Mouse (Mus musculus): ENCODE measurements around the gene Idh2.

Idh2 gene

DNA sequence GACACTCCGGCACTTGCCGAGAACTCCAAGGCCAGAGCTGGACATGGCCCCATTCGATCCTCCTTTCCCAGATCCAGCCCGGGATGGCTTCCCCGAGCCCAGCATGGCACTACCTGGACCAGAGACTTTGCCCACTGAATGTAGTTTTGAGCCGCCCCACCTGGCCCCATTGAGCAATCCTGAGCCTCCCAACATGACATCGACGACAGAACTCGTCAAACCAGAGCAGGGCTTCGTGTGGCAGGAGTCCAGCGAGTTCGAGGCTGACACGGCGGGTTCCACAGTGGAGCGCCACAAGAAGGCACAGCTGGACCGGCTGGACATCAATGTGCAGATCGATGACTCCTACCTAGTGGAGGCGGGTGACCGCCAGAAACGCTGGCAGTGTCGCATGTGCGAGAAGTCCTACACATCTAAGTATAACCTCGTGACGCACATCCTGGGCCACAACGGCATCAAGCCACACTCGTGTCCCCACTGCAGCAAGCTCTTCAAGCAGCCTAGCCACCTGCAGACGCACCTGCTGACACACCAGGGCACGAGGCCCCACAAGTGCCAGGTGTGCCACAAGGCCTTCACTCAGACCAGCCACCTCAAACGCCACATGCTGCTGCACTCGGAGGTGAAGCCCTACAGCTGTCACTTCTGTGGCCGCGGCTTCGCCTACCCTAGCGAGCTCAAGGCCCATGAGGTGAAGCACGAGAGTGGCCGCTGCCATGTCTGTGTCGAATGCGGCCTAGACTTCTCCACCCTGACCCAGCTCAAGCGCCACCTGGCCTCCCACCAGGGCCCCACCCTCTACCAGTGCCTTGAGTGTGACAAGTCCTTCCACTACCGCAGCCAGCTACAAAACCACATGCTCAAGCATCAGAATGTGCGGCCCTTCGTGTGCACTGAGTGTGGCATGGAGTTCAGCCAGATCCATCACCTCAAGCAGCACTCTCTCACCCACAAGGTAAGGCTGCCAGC lies 33.3 kb downstream of the Idh2 start:
- DNase-seq: no peak

DNA sequence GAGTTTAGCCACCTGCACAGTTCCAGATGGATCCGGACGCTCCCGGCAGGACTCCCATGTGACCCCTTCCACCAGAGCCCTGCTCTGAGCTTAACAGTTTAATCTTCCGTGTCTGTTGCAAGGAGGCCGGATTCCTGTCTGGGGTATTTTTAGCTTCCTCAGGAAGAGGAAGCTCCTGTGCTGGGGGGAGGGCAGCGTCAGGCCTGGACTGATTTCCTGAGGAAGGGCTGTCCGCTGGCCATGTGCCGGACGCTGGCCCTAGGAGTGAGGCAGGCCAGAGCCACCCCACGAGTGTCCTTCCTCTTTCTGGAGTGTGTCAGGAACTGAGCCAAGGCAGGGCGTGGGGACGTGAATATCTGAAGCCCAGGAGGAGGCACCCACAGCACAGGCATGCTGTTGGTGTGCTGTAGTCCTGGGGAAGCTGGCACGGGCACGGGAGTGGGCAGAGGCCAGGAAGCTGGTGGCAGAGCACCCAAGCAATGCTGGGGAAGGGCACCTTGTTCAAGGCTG lies 36.3 kb downstream of the Idh2 start:
- DNase-seq: peak; percentile 92

DNA sequence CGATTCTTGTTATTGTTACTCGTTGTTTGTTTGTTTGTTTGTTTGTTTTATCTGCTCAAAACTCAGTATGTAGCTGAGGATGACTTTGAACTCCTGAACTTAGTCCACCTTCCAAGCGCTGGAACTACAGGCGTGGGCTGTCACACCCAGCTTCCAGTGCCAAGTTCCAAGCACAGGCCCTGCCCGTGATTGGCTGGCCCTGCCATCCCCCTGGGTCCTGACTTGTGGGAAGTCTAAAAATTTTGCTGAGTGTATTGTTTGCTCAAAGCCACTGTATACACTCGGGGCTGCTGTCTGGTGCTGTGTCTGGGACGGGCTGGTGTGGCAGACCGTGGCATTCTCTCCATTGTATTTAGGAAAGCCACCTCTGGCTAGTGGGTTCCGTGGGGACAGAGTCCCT lies 37.4 kb downstream of the Idh2 start:
- DNase-seq: no peak

DNA sequence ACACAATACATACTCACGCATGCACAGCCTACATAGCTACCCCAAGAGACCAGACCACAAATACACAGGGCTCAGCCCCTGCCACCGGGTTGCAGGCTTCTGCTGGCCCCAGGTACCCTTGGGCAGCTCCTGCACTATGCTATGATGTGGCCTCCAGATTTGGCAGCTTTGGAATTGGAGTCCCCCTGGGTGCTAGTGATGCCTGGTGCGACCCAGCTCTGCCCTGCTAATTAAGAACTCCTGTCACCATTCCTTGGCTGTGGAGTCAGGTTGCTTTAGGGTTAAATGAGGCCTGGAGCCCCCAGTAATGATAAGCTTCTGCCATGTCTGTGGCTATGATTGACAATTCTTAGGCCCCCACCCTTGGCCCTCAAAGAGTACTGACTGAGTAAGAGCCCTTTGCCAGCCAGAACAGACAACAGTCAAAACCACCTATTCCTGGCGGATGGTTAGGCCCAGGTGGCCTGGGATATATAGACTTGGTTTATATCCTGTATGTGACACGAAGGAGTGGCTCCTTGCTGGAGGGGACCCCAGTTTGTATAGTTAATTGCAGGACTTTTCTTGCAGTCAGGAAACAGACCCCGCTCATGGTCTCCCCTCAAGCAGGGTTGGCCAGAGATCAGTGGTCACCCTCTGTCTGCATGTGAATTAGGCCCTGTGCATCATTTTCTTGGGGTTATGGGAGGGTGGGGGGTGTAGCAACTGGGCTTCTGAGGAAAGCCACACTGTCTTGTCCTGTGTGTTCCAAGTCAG lies 38.1 kb downstream of the Idh2 start:
- DNase-seq: no peak

DNA sequence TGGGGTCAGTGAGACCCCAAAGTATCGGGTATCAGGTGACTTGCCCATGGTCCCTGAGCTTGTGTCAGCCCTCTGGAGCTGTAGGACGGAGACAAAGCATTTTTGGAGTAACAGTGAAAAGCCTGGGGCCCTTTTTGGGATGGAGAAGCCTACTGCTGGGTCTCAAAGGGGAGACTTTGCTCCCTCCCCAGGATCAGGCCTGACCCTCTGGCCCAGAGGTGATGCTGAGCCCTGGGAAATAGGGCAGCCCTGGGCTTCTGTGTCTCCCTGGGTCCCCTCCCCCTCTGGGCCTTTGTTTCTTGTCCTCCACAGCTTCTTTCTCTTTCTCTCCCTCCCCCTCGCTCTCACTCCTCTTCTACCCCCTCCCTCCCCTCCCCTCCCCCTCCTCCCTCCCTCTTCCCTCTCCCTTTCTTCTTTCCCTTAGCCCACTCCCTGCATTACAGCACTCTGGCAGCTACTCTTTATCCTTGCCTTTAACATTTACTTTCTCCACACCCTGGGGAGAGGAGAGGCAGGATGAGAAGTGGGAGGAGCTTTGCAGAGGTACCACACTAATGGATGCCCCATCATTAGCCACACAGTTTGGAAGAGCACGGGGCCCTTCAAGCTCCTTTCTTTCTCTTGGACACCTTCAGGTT lies 39.1 kb downstream of the Idh2 start:
- DNase-seq: no peak

DNA sequence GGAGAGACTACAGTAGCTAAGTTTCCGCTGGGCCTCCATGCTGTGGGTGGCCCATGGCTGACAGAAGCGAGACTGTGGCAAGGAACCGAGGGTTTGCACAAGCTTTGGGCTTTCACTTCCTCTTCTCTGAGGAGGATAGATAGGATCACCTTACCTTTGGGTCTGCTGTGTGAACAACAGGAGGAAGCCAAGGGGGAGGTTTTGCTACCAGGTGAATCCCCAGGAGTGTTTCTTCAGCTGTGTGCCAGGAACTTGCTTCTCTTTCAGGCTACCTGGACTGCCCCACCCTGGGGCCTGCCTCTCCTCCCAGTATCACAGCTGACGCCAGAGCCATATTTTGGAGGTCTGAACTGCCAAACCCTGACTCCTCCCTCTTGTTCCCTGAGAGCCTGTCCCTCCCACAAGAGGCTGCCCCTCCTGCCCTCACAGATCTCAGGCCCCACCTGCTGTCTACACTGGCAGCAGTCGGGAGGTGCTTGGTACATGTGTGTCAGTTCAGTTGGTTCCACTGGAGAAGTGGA lies 40.2 kb downstream of the Idh2 start:
- no peak for DNase-seq

- no peak for DNase-seq
Observed at GRCm38 (mm10) chr7:80073506-80073905, 41.7 kb downstream of the Idh2 start.

GRCm38 (mm10) chr7:80072297-80072696 lies 42.9 kb downstream of the Idh2 start:
- no peak for DNase-seq

DNA sequence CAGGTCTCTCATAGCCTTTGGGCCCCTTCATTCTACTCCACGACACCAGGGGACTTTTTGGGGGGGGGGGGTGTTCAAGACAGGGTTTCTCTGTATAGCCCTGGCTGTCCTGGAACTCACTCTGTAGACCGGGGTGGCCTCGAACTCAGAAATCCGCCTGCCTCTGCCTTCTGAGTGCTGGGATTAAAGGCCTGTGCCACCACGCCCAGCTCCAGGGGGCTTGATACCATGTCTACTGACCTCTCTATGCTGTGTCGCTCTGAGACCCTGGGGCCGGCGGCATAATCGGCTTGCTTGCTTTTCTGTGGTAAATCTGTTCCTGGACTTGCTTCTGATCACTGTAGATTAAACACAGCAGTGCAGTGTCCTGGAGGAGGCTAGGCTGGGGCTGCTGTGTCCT lies 44.0 kb downstream of the Idh2 start:
- no peak for DNase-seq

- no peak for DNase-seq
Observed at GRCm38 (mm10) chr7:80069615-80070327, 45.4 kb downstream of the Idh2 start.

- DNase-seq: no peak
Observed at GRCm38 (mm10) chr7:80068341-80068740, 46.9 kb downstream of the Idh2 start.

DNA sequence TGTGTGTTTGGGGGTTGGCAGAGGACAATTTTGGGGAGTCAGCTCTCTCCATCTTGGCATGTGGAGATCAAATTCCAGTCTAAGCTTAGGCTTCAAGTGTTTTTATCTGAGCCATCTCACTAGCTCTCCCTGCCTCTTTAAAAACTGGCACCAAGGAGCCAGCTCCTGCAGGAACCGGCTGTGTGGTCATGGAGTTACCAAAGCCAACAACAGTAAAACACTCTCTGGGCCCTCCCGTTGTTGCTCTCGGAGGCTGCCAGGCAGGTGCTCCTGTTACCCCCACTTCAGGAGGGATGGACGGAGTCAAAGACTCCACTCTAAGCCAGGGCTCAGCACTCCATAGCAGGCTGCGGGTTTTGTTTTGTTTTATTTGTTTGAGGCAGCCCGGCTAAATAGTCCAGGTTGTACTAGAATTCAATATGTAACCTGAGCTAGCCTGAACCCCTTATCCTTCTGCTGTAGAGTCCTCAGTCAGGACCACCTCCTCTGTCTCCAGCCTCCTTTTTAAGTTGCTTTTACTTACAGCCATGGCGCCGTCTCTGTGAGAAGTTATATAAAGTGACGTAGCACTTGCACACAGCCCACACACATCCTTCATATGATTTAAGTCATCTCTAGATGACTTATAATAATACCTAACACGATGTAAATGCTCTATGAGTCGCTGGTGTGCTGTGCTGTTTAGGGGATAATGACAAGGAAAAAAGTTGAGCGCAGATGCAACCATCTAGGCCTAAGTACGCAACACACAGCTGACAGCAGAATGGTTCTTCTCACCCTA lies 48.3 kb downstream of the Idh2 start:
- DNase-seq: peak; percentile 16

DNA sequence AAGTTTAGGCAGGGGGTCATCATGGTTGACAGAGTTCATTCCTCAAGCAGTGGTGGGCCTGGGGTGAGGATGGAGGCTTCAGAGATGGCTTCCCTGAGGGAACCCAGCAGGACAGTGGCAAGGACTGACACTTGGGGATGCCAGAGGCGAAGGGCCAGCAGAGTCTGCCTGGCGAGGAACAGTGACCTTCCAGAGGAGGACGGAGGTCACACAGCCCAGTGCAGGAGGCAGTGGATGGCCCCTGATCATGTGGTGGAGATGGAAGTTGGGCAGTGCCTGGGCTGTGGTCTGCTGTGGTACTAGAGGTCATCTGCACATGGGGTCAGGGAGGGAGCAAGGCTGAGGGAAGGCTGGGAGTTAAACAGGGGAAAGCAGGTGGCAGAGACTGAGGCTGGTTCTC lies 49.9 kb downstream of the Idh2 start:
- peak; percentile 28 for DNase-seq

DNA sequence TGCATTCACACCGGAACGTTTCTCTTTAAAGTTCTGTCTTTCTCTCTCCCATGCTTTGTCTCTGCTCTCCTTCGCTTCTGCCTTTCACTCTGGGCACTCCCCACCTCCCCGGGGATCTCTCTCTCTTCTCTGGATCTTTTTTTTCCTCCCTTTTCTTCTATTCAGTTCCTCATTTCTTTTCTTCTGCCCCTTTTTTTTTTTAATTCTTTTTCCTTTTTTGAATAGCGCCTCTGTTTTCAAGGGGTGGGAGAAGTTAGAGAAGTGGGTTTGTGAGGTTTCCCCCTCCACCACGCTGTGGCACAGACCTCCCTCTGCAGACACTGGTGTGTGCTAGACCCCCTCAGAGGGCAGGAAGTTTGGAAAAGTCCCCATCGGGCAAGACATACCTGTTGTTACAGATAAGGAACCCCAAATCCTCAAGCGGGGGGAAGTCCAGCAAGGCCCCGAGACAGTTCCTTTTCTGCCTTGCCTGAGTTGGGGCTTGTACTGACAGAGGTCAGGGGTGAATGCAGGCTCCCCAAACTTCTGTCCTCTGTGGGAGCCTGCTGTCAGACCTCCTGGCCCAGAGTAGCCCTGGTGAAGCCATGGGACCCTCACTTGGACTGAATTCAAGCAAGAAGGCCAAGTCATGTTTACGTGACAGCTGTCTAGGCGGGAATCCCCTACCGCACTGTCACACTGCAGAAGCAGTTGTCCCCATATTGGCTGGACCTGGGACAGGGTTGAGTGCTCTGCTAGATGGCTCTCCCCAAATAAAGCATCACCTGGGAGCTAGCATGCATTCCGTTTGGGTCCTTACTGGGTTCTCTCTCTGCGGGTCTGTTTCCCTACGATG lies 51.1 kb downstream of the Idh2 start:
- no peak for DNase-seq

GRCm38 (mm10) chr7:80063244-80063643 lies 51.9 kb downstream of the Idh2 start:
- DNase-seq: no peak

DNA sequence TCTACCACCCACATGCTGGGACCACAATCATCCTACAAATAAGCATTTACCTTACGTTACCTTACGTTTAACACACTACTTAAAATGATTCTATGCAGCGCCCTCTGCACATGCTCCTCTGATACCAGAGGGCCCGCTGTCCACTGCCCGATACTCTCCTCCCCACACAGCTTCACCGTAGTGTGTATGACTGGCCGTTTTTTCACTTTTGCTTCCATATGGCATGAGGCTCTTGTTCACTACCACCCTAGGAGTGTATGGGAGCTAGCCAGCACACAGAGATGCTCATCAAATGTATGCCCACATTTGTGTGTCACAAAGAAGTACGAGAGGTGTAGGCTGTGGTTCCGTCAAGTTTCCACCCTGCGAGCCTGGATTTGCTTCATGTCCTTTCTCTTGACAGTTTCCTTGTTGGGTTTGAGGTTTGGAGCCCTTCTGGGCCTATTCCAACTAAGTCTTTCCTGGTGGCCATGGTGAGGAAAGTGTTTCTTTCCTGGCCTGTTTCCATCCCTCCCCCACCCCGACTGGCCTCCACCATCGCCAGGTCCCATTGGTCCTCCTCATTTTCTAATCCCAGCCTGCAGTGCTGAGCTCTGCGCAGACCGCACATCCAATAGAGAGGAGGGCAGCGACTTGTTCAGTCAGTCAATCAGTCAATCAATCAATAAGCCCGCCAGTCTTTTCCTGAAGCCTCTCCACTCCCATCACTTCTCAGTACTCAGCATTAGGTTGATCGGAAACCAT lies 52.9 kb downstream of the Idh2 start:
- peak; percentile 63 for DNase-seq

- DNase-seq: peak; percentile 35
Observed at GRCm38 (mm10) chr7:80060012-80060778, 55.0 kb downstream of the Idh2 start.

DNA sequence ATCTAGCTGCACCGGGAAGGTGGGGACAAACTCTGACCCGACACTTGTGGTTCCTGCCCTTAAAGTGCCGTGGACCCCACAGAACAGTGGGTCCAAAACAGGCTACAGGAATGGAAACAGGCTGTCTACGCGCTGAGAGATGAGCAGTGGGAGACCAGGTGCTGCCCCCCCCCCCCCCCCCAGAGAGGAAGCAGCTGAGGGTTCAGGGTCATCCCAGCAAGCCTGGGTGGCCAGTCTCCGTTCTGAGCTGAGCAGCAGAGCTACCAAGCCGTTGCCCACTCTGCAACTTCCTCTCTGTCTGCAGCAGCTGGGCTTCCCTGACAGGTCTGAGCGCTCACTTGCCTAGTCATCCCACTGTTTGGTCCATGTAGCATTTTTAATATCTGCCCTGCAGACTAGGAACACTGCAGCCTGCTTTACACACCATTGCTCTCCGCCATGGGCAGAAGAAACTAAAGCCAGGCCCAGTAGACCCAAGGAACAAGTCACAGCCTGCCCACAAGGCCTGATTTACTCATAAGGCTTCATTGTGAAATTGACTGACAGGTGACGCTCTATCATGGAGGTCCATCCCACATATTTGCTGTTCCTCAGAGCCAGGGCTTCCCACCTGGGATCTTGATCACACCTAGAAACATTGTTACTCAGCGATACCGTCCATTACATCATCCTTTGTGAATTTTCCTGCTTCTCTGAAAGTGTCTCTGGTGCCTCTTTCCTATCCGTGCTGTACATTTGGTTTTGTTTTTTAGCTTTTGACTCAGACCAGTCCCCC lies 55.9 kb downstream of the Idh2 start:
- peak; percentile 13 for DNase-seq
